Mouse (Mus musculus) CH12.LX (cell line): ENCODE results near the gene Pqlc2.

Source experiments
- CTCF ChIP-seq, 2 experiments: IDR thresholded peaks in 1 of 2; conservative IDR thresholded peaks in 1 of 2; 2 replicates each; pipeline ENCODE4 v1.5.1; 2011 to 2012; ENCODE audit warnings: low read depth in 2 of 2, low read length in 2 of 2, improper control_type of control experiment in 1 of 2, inconsistent platforms in 1 of 2, mild to moderate bottlenecking in 1 of 2, moderate library complexity in 1 of 2
- KAT2A ChIP-seq: IDR thresholded peaks from 2 replicates; pipeline ENCODE4 v1.6.1; 2012; ENCODE audit warnings: low read length, improper control_type of control experiment, inconsistent platforms; ENCODE audit not compliant: insufficient replicate concordance
- MAFK ChIP-seq: IDR thresholded peaks from 2 replicates; pipeline ENCODE4 v1.6.1; 2011; ENCODE audit warnings: low read length, improper control_type of control experiment; ENCODE audit not compliant: insufficient replicate concordance
- NELFE ChIP-seq: IDR thresholded peaks from 2 replicates; pipeline ENCODE4 v1.6.1; 2011; ENCODE audit warnings: low read depth, low read length, improper control_type of control experiment

DNA sequence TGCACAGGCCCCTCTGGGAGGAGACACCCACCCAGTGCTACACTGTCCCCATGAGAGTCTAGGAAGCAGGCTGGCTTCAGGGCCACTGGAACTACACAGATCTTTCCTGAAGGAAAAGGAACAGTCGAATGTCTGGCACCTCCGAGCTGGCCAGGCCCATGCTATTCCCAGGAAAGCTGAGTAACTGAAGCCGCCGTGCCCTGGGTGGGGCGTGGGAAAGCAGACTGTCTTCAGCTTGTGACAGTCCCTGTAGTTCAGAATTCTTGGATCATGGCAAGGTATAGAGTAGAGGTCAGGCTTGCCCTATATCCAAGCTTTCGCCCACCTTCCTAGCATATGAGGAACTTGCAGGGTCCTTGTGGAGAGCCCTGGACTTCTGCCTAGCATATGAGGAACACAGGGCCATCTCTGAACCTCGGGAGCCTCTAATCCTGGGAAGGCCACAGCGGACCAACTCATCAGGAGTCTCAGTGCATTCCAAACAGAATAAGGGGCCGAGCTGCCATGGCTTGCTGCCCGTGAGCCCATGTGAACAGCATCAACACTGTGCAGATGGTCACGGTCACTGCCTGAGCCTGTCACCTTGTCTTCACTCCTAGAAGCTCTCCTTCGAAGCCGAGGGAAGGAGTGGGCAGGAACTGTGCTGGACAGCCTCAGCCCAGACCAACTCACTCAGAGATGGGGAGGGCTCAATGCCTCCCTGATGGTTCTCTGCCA, 44.6 kb downstream of the Pqlc2 start:
- TF ChIP-seq MAFK (no peak), CTCF (conservative IDR thresholded peaks at IDR 0.05 in 1 of 2, IDR thresholded peaks at IDR 0.05 in 1 of 2; ENCODE audit: low read depth in 2 of 2, low read length in 2 of 2) (no peak), NELFE (no peak), KAT2A (no peak)
